Mouse (Mus musculus) liver, adult 2 months (tissue): ENCODE measurements around the gene Zfp651.

Experiments used
- CTCF ChIP-seq: fragments of 200-500 bp; IDR thresholded peaks from 2 replicates; pipeline ENCODE4 v1.5.1; 2011; ENCODE audit warnings: low read depth, low read length, control low read depth
- POLR2A ChIP-seq: fragments of 200-500 bp; IDR thresholded peaks from 2 replicates; pipeline ENCODE4 v1.6.1; 2011; ENCODE audit warnings: low read length, control low read depth; ENCODE audit not compliant: insufficient read depth; ENCODE audit errors: extremely low read depth

DNA sequence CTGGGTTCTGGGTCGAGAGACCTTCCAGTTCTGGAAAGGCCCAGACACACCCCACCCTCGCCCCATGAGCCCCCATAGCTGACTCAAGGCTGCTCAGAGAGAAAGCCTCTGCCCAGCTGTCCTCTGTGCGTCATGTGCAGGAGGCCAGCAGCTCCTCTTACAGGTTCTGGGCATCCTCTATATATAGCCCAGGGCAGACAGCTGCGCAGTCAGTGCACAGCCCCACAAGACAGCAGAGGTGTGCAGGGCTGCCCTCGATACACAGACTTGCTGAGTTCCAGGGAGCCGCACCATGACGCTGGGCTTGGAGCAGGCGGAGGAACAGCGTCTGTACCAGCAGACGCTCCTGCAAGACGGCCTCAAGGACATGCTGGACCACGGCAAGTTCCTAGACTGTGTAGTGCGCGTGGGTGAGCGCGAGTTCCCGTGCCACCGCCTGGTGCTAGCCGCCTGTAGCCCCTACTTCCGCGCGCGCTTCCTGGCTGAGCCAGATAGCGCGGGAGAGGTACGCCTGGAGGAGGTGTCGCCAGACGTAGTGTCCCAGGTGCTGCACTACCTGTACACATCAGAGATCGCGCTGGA, 18.4 kb downstream of the Zfp651 start, which contains the start of gene Klhl40:
- no peak for TF ChIP-seq CTCF
- TF ChIP-seq POLR2A = no peak
